Mouse (Mus musculus): ENCODE results near the gene Spsb1. TPM values are rescaled to one million over a fixed set of nuclear protein-coding genes. Genes with fewer than 3 reads are reported as not detected.

Spsb1 gene
- total and polyA plus RNA-seq, 2 experiments, result 0.91 to 0.92 TPM

GRCm38 (mm10) chr4:149855892-149856807 lies 98.7 kb downstream of the Spsb1 start:
- H3K27ac ChIP-seq (replicated peaks; ENCODE audit: insufficient read depth, low read depth, low read length), result no peak overlapping the region
- no peak overlapping the region for H3K9ac ChIP-seq (ENCODE audit: low read depth, low read length)
- no peaks in the 10 kb centered on the region for H3K36me3 ChIP-seq (ENCODE audit: control insufficient read depth, insufficient read depth, low read length)
- DNase-seq (ENCODE audit: extremely low read depth, low read depth, low spot score), result no peak
- H3K27me3 ChIP-seq (ENCODE audit: control insufficient read depth, insufficient read depth, low read length), result no peaks in the 10 kb centered on the region
- TF ChIP-seq CTCF (IDR thresholded peaks at IDR 0.05; ENCODE audit: low read depth, low read length) (no peak), POLR2A (IDR thresholded peaks at IDR 0.05; ENCODE audit: extremely low read depth, insufficient read depth, low read length) (no peak)
- WGBS, result 89% methylated on average over 19 of the region's 19 CpGs
- peaks cover 2% of the 10 kb centered on the region for H3K4me1 ChIP-seq (ENCODE audit: control insufficient read depth, insufficient read depth, low read length)
- no peaks in the 10 kb centered on the region for H3K79me2 ChIP-seq (ENCODE audit: control insufficient read depth, insufficient read depth, low read length)
- H3K4me3 ChIP-seq (ENCODE audit: insufficient read depth, low read depth, low read length), result no peak overlapping the region

DNA sequence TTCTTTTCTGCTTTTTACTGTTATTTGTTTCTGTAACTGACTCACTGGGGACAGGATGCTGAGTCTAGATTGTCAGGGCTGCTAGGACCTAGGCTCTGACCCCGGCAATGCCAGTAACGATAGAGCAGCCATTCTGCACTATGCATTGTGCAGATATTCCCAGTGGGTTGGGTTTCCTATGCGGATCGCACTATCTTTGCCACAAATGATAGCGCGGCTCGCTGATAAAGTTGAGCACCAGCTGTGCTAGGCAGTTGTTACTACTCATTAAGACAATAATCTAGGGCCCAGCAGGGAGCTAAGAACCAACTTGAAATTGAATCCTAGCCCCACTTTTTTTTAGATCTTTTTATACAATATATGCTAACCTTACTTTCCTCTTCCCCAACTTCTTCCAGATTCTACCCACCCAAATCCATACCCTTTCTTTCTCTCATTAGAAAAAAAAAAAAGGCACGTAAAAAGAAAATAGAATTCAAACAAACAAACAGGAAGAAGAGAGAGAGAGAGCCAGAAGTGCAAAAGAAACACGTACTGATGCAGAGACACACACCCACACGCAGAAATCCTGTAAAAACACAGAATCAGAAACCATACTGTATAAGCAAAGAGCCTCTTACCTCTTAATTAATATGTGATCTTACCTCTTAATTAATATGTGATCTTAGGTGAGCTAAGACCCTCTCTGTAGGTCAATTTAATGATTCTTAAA lies 99.5 kb downstream of the Spsb1 start:
- TF ChIP-seq CTCF (IDR thresholded peaks at IDR 0.05; ENCODE audit: low read depth, low read length) (no peak), POLR2A (IDR thresholded peaks at IDR 0.05; ENCODE audit: extremely low read depth, insufficient read depth, low read length) (no peak)
- H3K27ac ChIP-seq (replicated peaks; ENCODE audit: insufficient read depth, low read depth, low read length), result no peak overlapping the region
- DNase-seq (ENCODE audit: extremely low read depth, low read depth, low spot score), result no peak

GRCm38 (mm10) chr4:149854770-149855169 lies 100.1 kb downstream of the Spsb1 start:
- H3K27ac ChIP-seq (replicated peaks; ENCODE audit: insufficient read depth, low read depth, low read length), result no peak overlapping the region
- WGBS, result 70% methylated on average over 9 of the region's 9 CpGs

More for the DNA sequence above, 99.5 kb downstream of the Spsb1 start:
- H3K9ac ChIP-seq (ENCODE audit: low read depth, low read length), result no peak overlapping the region
- H3K27me3 ChIP-seq (ENCODE audit: control insufficient read depth, insufficient read depth, low read length), result no peaks in the 10 kb centered on the region
- H3K4me1 ChIP-seq (ENCODE audit: control insufficient read depth, insufficient read depth, low read length), result peaks cover 2% of the 10 kb centered on the region
- no peak overlapping the region for H3K4me3 ChIP-seq (ENCODE audit: insufficient read depth, low read depth, low read length)
- WGBS, result 65% methylated on average over 10 of the region's 10 CpGs
- no peaks in the 10 kb centered on the region for H3K36me3 ChIP-seq (ENCODE audit: control insufficient read depth, insufficient read depth, low read length)
- no peaks in the 10 kb centered on the region for H3K79me2 ChIP-seq (ENCODE audit: control insufficient read depth, insufficient read depth, low read length)

DNA sequence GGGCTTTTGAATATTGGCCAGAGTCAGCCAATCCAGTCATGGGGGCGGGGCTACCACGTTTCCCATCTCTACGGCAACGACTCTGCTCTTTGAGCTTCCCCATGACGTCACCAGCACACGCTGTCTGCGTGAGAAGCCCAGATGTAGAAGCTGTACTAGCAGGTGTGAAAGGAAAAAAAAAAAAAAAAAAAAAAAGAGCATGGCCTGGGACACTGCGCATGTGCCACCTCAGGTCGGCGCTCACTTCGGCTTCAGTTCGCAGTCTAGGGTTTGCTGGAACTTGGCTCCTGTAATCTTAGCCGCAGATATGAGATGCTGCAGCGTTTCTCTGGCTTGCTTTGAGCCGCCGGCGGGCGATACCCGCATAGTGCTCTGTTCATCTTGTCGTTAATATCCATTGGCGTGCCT lies 100.5 kb downstream of the Spsb1 start:
- no peak overlapping the region for H3K9ac ChIP-seq (ENCODE audit: low read depth, low read length)
- H3K36me3 ChIP-seq (ENCODE audit: control insufficient read depth, insufficient read depth, low read length), result no peaks in the 10 kb centered on the region
- peaks cover 2% of the 10 kb centered on the region for H3K4me1 ChIP-seq (ENCODE audit: control insufficient read depth, insufficient read depth, low read length)
- 18% methylated on average over 21 of the region's 21 CpGs for WGBS
- H3K79me2 ChIP-seq (ENCODE audit: control insufficient read depth, insufficient read depth, low read length), result no peaks in the 10 kb centered on the region
- TF ChIP-seq CTCF (IDR thresholded peaks at IDR 0.05; ENCODE audit: low read depth, low read length), result no peak
- H3K27ac ChIP-seq (replicated peaks; ENCODE audit: insufficient read depth, low read depth, low read length), result no peak overlapping the region
- H3K4me3 ChIP-seq (ENCODE audit: insufficient read depth, low read depth, low read length), result no peak overlapping the region
- no peaks in the 10 kb centered on the region for H3K27me3 ChIP-seq (ENCODE audit: control insufficient read depth, insufficient read depth, low read length)
- DNase-seq (ENCODE audit: extremely low read depth, low read depth, low spot score), result peak; percentile 61

More at GRCm38 (mm10) chr4:149854770-149855169, 100.1 kb downstream of the Spsb1 start:
- peaks cover 2% of the 10 kb centered on the region for H3K4me1 ChIP-seq (ENCODE audit: control insufficient read depth, insufficient read depth, low read length)
- no peaks in the 10 kb centered on the region for H3K79me2 ChIP-seq (ENCODE audit: control insufficient read depth, insufficient read depth, low read length)
- TF ChIP-seq CTCF (IDR thresholded peaks at IDR 0.05; ENCODE audit: low read depth, low read length) (no peak), POLR2A (IDR thresholded peaks at IDR 0.05; ENCODE audit: extremely low read depth, insufficient read depth, low read length) (no peak)
- no peak overlapping the region for H3K9ac ChIP-seq (ENCODE audit: low read depth, low read length)
- DNase-seq (ENCODE audit: extremely low read depth, low read depth, low spot score), result no peak
- H3K4me3 ChIP-seq (ENCODE audit: insufficient read depth, low read depth, low read length), result no peak overlapping the region
- no peaks in the 10 kb centered on the region for H3K27me3 ChIP-seq (ENCODE audit: control insufficient read depth, insufficient read depth, low read length)
- no peaks in the 10 kb centered on the region for H3K36me3 ChIP-seq (ENCODE audit: control insufficient read depth, insufficient read depth, low read length)

DNA sequence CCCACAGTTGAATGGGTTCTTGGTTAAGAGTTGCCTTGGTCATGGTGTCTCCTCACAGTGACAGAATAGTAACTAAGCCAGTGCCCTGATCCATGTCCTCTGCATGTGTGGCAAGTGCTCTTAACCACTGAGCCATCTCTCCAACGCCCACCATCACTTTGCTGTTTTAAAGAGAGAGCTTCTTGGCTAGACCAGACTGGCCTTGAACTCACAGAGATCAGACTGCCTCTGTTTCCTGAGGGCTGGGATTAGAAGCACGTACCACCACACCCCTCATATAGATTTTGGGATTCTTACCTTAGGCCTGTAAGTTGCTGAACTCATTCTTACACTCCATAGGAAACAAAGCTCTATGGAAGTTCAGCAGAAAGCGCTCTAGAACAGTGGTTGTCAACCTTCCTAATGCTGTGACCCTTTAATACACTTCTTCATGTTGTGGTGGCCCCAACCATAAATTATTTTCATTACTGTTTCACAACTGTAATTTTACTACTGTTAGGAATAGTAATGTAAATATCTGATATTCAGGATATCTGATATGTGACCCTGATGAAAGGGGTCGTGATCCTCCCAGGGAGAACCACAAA lies 101.1 kb downstream of the Spsb1 start:
- WGBS, result 79% methylated on average over 4 of the region's 4 CpGs
- Histone ChIP-seq H3K4me3 (ENCODE audit: insufficient read depth, low read depth, low read length) (no peak overlapping the region), H3K27me3 (ENCODE audit: control insufficient read depth, insufficient read depth, low read length) (no peaks in the 10 kb centered on the region), H3K4me1 (ENCODE audit: control insufficient read depth, insufficient read depth, low read length) (peaks cover 2% of the 10 kb centered on the region), H3K79me2 (ENCODE audit: control insufficient read depth, insufficient read depth, low read length) (no peaks in the 10 kb centered on the region), H3K36me3 (ENCODE audit: control insufficient read depth, insufficient read depth, low read length) (no peaks in the 10 kb centered on the region), H3K9ac (ENCODE audit: low read depth, low read length) (no peak overlapping the region), H3K27ac (replicated peaks; ENCODE audit: insufficient read depth, low read depth, low read length) (no peak overlapping the region)
- no peak for TF ChIP-seq POLR2A (IDR thresholded peaks at IDR 0.05; ENCODE audit: extremely low read depth, insufficient read depth, low read length)
- TF ChIP-seq CTCF (IDR thresholded peaks at IDR 0.05; ENCODE audit: low read depth, low read length), result no peak
- DNase-seq (ENCODE audit: extremely low read depth, low read depth, low spot score), result no peak

Data from liver, adult 2 months (tissue).